Mouse (Mus musculus) ES-Bruce4 (cell line): ENCODE results near the gene Dirc2.

Experiments
- CTCF ChIP-seq: IDR thresholded peaks from one replicate; pipeline ENCODE4 v1.8.1; 2011; ENCODE audit warnings: low read depth, low read length
- POLR2A ChIP-seq: IDR thresholded peaks from one replicate; pipeline ENCODE4 v1.8.1; 2011; ENCODE audit warnings: low read length; ENCODE audit not compliant: insufficient read depth

- TF ChIP-seq CTCF = no peak
- no peak for TF ChIP-seq POLR2A
Measured at GRCm38 (mm10) chr16:35772598-35772997, 3.4 kb upstream of the Dirc2 start.
